Mouse (Mus musculus) liver, postnatal 0 days (tissue): ENCODE data around the gene Foxa2.

ENCODE experiments used
- CTCF ChIP-seq: sonication (generic); IDR thresholded peaks from 2 replicates; pipeline ENCODE4 v1.5.1; 2016; ENCODE audit warnings: antibody characterized with exemption, low read depth
- EP300 ChIP-seq: IDR thresholded peaks from 2 replicates; pipeline ENCODE4 v1.6.1; 2016; ENCODE audit warnings: antibody characterized with exemption, low read depth, mild to moderate bottlenecking

DNA sequence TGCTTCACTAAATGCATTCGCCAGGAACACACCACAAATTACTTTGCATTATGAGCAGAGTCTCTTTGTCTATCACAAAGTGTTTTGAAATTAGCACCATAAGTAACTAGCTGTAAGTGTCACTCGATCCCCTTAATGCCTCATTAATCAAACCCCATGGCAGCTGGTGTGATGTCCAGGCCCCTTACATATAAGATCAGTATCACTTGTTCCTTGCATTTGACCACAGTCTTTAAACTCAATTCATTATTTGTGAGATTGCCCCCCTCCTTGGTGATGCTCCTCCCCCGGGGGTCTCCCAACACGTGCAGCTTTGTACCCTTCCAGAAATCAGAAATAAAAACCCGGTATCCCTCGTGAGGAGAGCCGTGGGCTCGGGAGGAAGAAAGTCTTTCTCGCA lies 25.8 kb downstream of the Foxa2 start:
- TF ChIP-seq CTCF (no peak), EP300 (no peak)
